Mouse (Mus musculus) monocyte, adult 5-6 weeks (primary cell): ENCODE results near the gene Rhobtb1. TPM values are rescaled to one million over a fixed set of nuclear protein-coding genes. Genes with fewer than 3 reads are reported as not detected.

Experiments
- ATAC-seq: fragments of 153-309, 156-312 bp; replicated peaks from 2 replicates; pipeline ENCODE4 v1.8.0; 2017; ENCODE audit warnings: mild to moderate bottlenecking; ENCODE audit not compliant: low TSS enrichment, insufficient number of reproducible peaks, severe bottlenecking, poor library complexity, low FRiP score
- total RNA-seq: library from RNA; stranded (forward); fragments of 200-1000, 200-491, 200-594 nt; gene quantifications from 3 replicates; pipeline ENCODE4 v1.2.3, GENCODE M21; 2017

The Rhobtb1 gene
- total RNA-seq, 1 experiment from 2014 or later, result 0.95 TPM

DNA sequence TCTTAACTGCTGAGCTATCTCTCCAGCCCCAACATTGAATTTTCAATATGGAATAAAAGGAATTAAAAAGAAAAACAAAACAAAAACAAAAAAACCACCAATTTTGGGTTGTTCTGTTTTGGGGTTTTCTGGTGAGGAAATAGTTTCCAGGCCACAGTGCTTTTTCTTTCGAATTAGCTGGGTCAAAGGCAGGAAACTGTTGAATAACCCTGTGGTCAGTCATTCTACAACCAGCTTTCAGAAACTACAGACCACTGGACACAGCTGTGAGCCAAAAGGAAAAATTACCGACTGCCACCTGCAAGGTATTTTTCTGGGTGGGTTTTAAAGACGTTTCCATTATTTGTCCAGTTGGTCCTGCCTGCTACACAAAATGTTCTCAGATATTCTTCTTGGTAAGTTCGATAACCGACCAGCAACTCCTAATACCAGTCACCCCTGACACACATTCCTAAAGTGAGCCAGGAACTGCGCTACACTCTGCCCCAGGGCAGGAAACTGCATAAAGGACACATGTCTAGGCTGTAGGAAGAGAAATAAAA is 106.4 kb downstream of the Rhobtb1 start:
- ATAC-seq, result no peak

DNA sequence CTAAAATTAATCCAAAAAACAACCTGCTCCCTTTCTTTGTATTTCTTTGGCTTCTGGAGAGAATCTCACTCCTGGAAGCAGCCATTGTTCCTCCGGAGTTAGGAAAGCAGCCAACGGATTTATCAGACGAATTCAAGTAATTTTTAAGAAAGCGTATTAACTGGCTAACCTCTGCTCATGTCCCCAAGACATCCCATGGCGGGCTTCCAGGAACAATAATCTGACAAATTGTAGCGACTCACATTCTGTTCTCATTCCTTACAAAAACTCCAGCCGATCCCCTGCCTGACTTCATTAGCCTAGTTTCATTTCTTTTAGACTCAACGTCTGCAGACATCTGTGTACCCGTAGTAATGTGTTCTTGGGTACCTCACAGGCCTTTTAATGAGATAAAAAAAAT is 107.4 kb downstream of the Rhobtb1 start:
- no peak for ATAC-seq

DNA sequence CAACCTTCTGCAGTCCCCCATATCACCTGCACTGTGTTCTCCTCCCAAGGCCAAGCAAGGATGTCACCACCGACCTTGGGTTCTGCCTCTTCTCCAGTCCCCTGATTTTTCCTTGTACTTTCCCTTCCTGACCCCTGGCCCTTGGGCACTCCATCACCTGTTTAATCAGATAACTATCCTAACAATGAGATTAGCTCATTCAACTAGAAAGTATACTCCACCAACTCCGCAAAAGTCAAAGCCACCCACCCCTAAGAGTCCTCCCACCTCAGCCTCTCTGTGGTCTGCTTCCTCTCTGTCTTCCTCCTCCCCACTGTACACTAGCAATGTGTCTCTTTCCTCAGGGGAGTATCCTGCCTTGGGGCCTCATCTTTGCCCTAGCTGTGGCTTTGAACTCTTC is 107.9 kb downstream of the Rhobtb1 start:
- no peak for ATAC-seq

DNA sequence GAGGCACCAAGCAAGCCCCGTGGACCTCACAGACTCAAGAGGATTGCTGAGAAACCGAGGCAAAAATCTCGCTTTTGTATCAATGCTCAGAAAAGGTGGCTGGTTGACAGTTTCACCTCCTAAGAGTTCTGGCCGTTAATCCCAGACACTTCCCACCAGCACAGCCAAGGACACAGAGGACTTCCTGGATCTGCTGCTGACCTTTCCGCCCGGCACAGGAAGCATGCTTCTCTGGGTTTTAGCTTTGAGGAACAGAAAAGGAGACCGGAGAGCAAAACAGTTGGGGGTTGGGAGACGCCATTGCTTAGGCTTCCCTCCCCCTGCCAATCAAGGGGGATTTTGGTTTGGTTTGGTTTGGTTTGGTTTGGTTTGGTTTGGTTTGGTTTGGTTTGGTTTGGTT is 108.7 kb downstream of the Rhobtb1 start:
- ATAC-seq, result no peak

DNA sequence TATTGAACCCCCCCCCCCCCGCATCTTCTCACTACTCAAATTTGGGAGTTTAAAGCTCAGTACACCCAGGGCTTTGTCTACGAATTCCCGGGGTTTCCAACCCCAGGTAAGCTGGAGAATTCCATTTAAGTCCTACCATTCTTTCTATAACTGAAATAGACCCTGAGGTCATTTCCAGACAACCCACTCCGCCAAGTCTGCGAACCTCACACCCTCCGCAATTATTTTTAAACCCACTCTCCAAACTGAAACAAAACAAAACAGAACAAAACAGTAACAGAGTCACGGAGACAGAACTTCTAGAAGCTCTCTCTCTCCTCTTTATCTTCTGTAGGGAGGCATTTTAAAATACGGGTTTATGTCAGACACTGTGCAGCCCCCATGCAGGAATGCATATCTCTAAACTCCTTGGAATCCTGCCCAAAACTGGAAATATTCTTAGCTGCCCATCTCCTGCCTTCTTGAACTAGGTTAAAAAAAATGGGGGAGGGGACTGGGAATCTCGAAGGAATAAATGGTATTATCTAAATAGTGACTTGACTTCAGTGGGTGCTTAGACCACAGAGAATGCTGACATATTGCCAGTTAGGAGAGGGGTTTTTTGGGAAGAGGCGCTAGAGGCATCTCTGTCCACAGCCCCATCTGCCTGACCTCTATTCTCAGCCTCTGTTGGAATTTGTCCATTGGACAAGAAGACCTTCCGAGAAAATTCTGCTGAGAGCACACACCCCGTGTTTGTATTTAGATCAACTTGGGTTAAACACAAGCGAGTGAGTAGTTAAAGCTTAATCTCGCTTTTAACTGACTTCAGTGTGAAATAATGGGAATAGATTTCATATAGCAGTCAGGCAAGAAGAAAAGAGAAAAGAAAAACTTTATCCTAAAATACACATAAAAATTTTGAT is 111.9 kb downstream of the Rhobtb1 start:
- no peak for ATAC-seq

DNA sequence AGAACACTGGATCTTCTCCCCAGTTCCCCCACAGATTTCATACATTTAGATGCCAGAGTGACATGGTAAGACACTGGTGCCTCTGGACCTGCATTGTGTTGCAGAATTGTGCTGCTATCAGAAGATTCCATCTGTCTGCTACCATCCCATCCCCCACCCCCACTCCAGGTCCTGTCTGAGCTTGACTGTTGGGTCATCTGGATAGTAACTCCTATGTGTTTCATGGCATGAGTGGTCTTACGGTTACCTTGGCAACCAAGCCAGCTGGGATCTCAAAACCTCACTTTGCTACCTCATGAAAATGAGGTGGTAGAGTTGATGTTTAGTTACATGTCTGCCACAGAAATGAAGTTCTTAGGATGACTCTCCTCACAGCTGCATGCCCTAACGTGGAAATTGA is 112.7 kb downstream of the Rhobtb1 start:
- ATAC-seq, result no peak

- no peak for ATAC-seq
Observed at GRCm38 (mm10) chr10:69265421-69265820, 114.2 kb downstream of the Rhobtb1 start.

DNA sequence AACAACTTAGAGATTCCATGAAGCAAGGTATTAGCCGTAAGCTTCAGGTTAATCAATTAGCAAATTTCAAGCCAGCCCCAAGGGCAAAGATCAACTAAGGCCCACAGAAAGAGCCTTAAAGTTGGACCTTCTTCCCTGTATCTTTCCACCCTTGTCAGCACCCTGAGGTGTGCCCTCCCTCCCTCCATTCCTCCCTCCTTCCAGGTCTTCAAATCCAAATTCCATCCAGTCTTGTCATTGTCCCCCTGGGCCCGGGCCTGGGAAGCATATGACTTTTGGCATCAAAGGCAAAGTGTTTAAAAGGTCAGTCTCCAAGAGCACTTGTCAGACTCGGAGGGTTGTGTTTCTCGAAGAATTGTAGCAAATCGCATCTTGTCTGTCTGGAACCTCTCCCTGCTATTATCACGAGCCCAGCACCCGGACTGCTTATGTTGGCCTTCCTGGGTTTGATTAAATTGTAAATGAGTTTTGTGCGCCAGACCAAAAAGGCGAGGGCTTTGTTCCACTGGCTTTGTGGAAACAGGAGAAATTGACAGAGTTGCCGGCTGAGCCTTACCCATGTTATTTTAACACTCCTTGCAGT is 116.9 kb downstream of the Rhobtb1 start:
- no peak for ATAC-seq

DNA sequence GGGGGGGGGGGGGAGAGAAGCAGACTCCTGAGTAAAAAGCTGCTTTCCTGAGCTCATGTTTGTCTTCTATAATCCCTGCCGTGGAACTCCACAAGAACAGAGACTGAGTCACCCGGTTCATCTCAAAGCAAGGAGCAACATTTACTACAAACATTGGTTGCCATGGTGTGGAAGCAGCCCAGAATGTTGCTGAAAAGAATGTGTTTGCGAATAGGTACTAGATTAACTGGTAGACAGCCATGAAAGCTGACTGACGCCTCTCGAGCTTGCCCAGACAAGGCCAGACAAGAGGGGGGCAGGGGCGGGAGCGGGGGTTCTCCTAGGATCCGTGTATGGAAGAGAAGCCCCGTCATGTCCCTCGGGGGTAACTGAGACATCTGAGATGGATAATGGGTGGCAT is 120.2 kb downstream of the Rhobtb1 start:
- no peak for ATAC-seq

GRCm38 (mm10) chr10:69274275-69274674 is 123.0 kb downstream of the Rhobtb1 start:
- no peak for ATAC-seq

DNA sequence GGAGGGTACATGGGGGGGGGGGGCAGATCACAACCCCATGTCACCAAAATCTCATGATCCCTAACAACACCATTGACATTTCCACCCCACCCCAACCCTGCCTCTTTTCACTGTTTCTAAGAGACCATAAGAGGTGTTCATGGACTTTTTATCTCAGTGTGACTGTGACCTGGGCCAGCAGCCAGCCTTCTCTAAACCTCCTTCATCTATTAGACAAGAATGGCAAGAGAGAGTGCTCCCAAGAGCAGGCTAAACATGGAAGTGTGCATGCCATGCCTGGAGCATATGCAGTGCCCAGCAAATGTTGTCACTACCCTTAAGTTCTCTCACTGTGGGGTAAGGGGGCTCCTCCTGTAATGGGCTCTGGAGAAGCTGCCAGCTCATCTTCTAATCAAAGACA is 123.5 kb downstream of the Rhobtb1 start:
- no peak for ATAC-seq

- ATAC-seq, result no peak
Observed at GRCm38 (mm10) chr10:69275811-69276775, 124.9 kb downstream of the Rhobtb1 start.

DNA sequence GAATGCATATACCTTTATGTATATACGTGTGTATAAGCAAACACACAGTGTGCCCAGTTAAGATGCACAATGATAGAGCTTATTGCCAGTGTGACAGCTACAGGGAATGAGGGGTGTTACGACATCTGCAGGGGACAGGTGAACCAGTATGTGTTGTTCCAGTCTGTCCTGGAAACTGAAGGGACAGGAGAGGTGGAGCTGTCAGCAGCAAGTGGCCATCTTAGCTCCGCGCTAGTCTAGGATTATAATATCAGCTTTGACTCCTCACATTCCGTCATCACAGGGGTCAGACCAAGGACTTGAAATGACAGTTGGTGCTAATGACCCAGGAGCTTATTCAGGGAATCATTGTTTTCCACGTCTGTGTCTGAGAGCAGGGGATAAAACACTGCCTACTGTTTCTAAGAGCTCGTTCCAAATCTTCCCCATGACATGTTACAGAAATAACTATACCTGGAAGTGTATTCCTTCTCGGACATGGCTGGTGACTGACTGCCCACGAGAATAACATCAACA is 125.7 kb downstream of the Rhobtb1 start:
- ATAC-seq, result no peak

DNA sequence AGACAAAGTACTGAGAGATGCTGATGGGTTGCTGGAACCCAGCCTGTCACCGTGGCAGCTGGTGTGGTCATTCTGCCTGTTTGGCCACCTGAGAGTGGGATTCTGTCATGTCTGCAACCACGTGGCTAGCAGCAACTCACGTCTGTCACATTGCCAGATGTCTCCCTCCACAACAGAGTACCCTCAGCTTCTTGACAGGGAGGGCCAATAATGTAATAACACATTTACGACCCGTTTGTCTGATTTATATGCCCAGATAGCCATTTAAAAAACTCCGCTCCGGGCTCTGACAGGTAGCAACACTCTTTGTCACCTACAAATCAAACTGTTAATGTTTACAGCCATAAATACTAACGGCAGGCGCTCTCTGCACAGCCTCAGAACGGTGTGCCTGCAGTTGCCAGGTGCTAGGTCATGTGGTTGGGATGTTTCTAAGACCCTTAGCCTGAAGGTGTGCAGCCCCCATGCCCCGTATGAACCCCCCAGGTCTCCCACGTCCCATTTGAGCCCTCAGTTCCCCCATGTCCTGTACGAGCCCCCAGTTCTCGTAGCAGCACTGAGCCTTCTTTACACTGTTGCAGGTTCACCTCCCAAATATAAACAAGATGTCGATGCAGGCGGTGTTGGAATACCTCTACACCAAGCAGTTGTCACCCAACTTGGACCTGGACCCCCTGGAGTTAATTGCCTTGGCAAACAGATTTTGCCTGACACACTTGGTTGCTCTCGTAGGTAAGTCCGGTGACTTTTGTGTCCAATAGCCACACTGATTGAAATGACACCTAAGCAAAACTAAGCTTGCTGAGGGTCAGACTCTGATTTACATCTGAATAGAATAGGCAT is 127.8 kb downstream of the Rhobtb1 start:
- ATAC-seq, result no peak

DNA sequence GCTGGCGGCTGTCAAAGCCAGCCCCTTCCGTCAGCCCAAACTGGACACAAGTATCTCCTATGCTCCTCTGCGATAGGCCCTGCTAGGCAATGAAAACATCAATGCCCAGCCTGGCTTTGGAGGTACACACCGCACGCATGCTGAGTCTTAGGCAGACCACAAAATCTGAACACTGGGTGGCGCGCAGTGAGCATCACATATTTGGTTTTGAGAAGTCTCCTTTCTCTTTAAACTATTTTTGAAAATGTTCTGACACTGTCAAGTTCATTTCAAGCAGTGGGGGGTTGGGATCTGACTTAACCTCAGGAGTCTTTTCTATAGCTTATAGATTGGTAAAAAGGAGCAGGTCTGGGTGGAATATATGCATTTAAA is 128.4 kb downstream of the Rhobtb1 start:
- no peak for ATAC-seq

GRCm38 (mm10) chr10:69286939-69287338 is 135.7 kb downstream of the Rhobtb1 start:
- ATAC-seq, result no peak

DNA sequence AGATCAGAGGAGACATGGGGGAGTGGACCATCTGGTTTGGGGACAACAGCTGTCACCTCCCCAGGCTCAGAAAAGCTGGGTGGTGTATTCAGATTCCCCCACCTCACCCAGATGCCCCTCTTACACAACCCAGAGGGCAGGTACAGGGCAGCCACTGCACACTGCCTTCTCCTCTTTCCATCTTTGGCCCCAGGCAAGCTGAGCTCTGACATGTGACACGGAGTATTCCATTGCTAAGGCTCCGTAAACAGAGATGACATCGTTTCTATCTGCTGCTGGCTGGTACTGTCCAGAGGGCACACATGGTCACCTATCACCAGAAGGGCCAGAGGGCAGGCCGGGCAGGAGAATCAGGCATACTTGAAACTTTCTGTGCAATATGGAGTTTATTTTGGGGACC is 136.9 kb downstream of the Rhobtb1 start:
- ATAC-seq, result no peak

DNA sequence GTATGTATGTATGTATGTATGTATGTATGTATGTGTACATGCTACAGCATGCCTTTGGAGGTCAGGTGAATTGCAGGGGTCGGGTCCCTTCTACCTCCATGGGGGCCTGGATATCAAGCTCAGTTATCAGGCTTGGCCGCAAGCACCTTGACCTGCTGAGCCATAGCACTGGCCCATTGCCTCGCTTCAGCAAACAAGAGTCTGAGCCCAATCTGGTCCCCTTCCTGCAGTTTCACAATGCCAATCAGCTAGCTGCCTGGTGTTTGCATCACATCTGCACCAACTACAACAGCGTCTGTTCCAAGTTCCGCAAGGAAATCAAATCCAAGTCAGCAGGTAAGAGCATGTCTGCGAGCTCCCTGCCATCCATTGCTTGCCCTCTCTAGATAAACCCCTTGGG is 137.5 kb downstream of the Rhobtb1 start:
- ATAC-seq, result no peak
